Mouse (Mus musculus) cerebellum, adult 11-12 months (tissue): ENCODE measurements around the gene Cyren.

ENCODE experiments used
- DNase-seq: peaks from one replicate; pipeline ENCODE4 v3.0.0; 2022

Gene Cyren

GRCm38 (mm10) chr6:34877509-34878321, at the start of gene Cyren:
Gene Cyren (minus strand): TSS chr6:34878060.
- DNase-seq, result peak; percentile 93

DNA sequence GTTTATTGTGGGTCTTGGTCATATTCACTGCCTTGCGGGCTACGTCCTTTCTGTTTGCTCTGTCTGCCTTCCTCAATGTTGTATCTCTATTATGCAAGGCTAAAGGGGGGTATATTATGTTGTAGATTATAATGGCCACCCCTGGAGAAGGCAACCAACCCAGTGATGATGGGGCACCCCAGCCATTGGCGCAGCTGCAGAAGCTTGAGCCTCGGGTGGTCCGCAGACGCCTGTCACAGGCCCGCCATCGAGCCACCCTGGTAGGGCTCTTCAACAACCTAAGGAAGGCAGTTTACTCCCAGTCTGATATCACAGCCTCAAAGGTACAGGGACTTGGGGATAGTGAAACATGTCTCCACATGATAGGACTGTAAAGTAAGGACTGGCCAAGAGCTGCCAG, 49.7 kb upstream of the Cyren start:
- no peak for DNase-seq

DNA sequence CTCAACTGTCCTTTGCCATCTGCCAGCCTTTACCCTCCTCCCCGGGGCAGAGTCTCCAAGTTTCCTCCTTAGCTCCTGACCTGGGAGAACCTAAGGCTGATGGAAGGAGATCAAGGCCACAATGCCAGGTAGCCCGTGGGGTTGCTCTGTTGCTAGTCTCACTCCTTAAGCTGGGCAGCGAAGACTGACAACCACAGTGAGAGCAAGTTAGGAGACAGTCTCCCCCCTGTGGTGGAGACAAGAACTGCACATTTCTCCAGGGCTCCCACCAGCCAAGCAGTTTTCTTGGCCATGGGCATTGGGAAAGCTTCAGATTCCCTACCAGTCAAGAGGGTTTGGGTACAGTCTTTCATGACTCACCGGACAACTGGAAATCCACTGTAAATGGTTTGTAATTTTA, 49.3 kb upstream of the Cyren start:
- DNase-seq, result peak; percentile 39

DNA sequence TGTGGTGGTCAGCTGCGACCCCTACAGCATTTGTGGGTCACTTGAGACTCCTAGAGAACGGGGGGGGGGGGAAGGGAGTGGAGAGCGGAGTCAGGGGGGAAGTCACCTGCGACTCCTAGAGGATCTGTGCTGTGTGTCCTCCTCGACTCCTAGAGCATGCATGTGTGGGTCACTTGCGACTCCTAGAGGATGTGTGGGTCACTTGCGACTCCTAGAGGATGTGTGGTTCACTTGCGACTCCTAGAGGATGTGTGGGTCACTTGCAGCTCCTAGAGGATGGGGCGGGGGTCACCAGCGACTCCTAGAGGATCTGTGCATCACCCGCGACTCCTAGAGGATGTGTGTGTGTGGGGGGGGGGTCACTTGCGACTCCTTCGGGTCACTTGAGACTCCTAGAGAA, 44.1 kb upstream of the Cyren start:
- no peak for DNase-seq

GRCm38 (mm10) chr6:34920631-34921030, 42.8 kb upstream of the Cyren start:
- DNase-seq, result no peak

GRCm38 (mm10) chr6:34919956-34920355, 42.1 kb upstream of the Cyren start, which contains the start of gene Stra8:
Gene Stra8 (plus strand): TSS chr6:34920163.
- DNase-seq, result no peak

DNA sequence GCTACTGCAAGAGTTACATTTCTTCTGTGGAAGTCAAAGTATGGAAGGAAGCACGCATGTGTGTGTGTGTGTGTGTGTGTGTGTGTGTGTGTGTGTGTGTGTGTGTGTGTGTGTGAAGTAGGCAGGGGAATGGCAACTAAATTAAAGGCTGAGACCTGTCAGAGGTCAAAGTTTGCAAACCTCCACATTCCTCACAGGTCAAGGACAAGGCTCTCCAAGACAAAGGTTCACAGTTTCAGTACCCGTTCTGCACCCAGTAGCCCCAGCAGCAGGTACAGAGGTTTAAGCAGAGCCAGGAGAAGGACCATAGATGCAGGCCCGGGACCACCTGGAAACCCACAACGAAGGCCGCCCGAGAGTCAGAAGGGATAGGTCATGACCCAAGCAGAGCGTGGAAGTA, 41.3 kb upstream of the Cyren start:
- DNase-seq, result no peak

DNA sequence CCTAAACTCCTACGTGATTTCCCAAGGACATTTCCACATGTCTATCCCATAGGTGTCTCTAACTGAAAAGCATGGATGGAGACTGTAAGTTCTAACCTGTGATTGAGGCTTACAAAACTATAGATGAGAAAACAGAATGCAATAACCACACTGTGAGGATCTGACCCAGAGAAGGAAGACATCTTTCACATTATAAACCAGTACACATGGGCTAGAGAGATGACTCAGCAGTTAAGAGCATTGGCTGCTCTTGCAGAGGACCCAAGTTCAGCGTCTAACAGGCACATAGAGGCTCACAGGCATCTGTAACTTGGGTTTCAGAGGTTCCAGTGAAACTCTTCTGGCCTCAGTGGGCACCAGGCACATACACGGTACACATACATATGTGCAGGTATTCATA, 36.6 kb upstream of the Cyren start:
- DNase-seq, result no peak

DNA sequence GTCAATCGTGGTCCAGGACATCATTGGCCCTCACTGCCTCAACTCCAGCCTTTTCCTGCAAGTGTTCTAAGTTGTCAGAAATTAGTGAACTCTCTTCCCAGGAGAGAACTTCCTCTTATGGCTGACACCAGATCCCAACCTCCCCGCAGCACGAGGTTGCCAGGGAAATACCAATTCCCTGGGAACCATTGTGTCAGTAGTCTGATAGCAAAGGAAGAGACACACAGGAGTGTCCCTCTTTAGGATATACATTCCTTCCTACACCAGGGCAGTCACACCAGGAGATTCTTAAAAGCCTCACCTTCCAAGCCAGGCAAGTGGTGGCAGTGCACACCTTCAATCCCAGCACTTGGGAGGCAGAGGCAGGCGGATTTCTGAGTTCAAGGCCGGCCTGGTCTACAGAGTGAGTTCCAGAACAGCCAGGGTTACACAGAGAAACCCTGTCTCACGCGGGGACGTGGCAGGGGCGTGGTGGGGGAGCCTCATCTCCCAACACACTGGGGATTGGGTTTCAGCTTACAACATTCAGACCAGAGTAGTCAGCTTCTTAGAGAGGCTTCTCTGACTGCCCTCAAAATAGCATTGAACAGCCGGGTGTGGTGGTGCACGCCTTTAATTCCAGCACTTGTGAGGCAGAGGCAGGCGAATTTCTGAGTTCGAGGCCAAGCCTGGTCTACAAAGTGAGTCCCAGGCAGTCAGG, 35.6 kb upstream of the Cyren start:
- DNase-seq, result no peak

DNA sequence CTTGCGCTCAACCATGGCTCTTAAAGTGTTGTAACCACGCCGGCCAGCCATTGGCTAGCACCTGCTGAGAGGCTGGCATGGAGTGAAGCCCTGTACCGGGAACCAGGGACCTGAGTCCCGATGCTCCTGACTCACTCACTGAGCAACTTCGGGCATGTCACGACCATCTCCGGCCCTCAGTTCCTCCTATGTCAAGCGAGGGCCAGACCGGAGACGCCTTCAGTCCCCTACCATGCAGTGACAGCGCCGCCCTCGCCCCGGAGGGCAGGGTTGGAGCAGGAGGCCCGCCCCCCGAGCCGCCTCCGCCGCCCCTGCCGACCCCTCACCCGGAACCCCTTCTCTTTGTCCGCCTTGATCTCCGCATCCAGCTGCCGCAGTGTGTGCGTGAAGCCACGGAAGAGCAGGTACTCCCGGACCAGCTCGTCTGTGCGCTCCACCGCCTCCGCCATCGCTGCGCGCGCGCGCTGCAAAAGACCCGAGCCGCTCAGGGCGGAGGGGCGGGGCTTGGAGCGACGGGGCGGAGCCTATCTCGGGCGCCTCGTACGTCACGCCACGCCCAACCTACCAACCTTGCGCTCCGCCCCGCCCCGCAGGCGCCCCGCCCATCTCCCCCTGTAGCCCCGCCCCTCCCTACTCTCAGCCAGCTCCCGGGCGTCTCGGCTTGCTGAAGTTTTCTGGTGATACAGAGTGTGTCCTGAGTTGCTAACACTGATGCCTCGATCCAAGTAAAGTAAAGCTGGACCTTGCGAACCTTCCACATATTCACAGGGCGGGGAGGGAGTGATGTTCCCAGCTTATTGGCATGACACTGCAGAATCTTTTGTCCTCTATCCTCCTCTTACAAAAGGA, 32.7 kb upstream of the Cyren start, which contains the start of gene Wdr91:
Gene Wdr91, minus strand, starts transcription at position 506 of the 849 bp plus-strand sequence.
- peak; percentile 87 for DNase-seq

DNA sequence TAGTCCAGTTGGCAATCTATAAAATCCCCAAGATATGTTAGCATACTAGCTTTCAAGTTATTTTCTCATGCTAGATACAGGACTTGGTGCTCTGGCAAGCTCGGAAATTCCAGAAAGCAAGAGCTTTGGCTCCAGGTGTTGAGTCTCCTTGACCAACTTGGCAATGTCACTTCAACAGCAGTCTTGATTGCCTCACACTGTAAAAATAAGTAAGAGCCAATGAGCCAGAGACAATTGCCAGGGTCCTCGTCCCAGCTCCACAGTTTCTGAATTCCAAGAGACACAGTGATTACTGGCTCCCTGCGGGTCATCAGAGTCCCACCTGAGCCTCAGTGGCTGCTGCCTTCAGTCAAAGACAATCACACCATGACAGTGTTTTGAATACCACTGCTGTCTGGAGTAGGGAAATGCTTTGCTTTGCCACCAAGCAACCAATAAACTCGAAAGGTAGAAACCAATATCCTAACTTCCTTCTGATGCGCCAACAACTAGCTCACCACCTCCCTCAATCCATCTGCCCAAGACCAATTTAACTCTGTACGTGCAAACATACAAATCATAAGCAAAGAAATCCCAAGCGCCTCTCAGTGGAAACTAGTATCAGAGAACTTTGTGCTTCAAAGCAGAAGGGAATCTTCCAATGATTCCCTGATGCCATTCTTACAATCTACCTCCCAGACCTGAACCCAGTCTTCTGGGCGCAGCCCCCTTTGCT, 31.9 kb upstream of the Cyren start:
- no peak for DNase-seq

DNA sequence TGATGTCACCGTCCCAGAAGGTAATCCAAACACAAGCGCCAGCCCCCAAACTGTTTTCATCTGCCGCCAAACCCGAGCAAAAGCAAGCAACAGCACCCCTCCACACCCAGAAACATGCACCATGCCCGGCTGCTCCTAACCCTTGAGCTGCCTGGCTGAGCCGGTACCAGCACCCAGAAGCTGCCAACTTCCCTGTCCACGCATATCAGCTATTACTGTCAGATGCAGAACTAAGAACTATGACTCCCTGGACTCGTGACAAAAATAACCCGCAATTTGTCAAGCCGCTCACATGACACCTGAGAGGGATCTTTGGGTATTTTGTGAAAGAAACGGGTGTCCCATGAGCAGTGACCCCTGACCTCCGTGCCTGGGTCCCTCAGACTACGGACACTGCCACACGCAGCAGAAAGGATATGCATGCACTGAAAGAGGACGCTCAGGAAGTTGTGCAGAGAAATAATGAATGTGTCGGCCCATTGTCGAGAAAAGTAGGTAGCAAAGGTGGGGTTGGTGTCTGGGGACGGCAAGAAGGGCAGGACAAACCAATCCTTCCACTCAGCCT, 29.9 kb upstream of the Cyren start:
- no peak for DNase-seq

DNA sequence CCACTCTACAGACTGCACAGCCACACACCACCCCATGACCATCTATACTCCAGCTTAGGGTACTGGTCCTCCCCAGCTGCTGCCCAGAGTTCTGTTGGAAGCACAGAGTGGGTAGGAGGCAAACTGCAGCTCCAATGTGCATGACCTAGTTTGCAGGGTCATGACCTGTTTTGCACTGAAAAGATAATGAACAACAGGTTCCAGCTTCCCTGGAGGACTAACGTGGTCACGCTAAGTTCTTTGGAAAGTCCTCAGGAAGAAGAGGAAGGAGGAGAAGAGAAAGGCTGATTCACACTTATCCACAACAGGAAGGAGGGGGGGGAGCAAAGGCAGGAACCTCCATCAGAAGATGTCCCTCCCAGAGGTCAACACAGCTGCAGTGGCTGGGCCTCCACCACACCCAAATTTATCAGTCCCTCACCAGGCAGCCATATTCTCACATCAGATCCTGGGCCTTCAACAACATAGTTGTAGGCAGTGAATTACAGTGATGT, 29.3 kb upstream of the Cyren start:
- DNase-seq, result no peak

GRCm38 (mm10) chr6:34906661-34907060, 28.8 kb upstream of the Cyren start:
- DNase-seq, result no peak

DNA sequence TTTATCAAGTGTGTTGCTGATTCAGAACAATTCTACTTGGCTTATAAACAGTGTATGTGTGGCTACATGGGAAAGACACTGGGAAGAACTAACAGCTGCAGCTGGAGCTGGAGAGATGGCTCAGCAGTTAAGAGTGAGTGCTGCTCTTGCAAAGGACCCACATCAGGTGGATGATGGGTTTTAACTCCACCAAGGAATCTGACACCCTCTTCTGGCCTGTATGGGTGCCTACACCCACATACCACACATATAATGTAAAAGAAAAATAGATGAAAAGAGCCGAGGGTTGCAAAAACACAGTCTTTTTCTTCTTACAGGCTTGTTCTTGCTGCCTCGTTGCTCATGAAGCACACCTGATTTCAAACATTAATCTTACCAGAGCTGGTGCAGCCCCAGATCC, 28.3 kb upstream of the Cyren start:
- no peak for DNase-seq

DNA sequence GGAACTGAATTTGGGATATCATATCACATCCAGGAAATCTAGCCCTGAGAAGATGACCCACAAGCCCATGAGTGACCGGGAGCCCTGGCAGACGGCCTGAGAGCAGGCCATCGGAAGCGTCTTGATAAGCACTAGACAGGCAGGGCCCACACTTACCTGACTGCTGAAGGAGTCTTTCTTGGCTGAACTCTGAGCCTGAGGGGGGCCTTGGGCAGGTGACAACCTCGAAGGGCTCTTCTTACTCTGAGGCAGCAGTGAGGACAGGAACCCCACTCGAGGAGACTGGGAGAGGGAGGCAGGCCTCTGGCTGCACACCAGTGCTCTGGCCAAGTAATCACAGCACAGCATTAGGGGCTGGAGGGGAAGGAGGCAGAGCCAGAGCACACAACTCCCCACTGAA, 26.5 kb upstream of the Cyren start:
- DNase-seq, result no peak

GRCm38 (mm10) chr6:34903851-34904250, 26.0 kb upstream of the Cyren start:
- DNase-seq, result no peak

DNA sequence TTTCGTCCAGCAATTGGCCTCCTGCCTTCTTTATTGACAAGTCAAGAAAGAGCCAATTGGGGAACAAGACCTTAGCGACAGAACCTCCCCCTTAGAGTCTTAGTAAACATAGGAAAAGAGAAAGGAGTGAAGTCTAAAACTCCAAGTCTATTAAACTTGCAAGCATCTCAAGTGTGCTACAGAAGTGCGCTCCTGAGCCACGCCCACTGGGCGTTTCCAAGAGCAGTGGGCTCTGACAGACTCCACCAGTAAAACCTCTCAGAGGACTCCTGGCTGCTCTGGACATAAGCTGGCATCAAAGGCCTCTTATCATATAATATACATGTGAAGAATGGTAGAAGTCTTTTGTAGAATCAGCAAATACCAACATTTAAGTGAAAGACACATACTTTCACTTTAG, 25.6 kb upstream of the Cyren start:
- DNase-seq, result no peak

DNA sequence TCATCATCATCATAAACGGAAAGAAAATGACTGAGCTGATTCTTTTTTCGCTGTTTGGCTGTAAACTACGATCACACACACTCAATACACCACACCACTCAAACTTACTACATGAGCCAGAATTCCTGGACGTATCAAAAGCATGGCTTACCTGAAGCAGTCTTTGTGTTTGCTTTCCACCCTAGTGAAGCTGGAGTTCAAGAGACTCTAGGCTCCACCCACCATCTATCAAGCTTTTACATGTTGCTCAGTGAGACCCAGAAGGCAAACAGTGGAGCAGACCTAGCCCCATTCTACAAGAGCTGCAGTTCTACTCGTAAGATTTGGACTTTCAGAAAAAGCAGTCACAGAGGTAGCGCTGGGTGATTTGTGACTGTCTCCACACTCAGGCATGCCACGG, 24.7 kb upstream of the Cyren start:
- no peak for DNase-seq

GRCm38 (mm10) chr6:34901911-34902444, 24.1 kb upstream of the Cyren start:
- no peak for DNase-seq

- DNase-seq, result peak; percentile 60
These were observed 23.1 kb upstream of the Cyren start for GRCm38 (mm10) chr6:34900990-34901389.

GRCm38 (mm10) chr6:34899127-34899526, 21.3 kb upstream of the Cyren start:
- no peak for DNase-seq
